Mouse (Mus musculus) heart, embryonic 11.5 days (tissue): ENCODE measurements around the gene Coro1c. TPM values are rescaled to one million over a fixed set of nuclear protein-coding genes. Genes with fewer than 3 reads are reported as not detected.
A peak's percentile ranks its signal among the peaks of the same experiment; 100 is the strongest.

Source experiments
- ATAC-seq: fragments of 200-750 bp; cut with Nextera tagmentation; replicated peaks from 2 replicates; pipeline ENCODE4 v1.8.0; 2017; ENCODE audit warnings: moderate library complexity; ENCODE audit not compliant: insufficient number of reproducible peaks, low FRiP score, low TSS enrichment
- H3K27ac ChIP-seq: fragments of 300-500 bp; sonication (generic); 2 replicates; pipeline ENCODE4 v1.5.1; 2014; ENCODE audit warnings: mild to moderate bottlenecking, low read depth, low read length
- H3K27me3 ChIP-seq: fragments of 300-500 bp; sonication (generic); 2 replicates; pipeline ENCODE4 v1.6.1; 2014; ENCODE audit warnings: mild to moderate bottlenecking, low read length, mixed read lengths; ENCODE audit not compliant: control insufficient read depth, insufficient read depth
- H3K36me3 ChIP-seq: fragments of 300-500 bp; sonication (generic); 2 replicates; pipeline ENCODE4 v1.6.1; 2014; ENCODE audit warnings: mild to moderate bottlenecking, low read length, moderate library complexity, mixed read lengths; ENCODE audit not compliant: control insufficient read depth, insufficient read depth
- H3K4me1 ChIP-seq: fragments of 300-500 bp; sonication (generic); 2 replicates; pipeline ENCODE4 v1.6.1; 2014; ENCODE audit warnings: low read length; ENCODE audit not compliant: control insufficient read depth, insufficient read depth
- H3K4me2 ChIP-seq: fragments of 300-500 bp; sonication (generic); 2 replicates; pipeline ENCODE4 v1.6.1; 2014; ENCODE audit warnings: mild to moderate bottlenecking, moderate library complexity
- H3K4me3 ChIP-seq: fragments of 300-500 bp; sonication (generic); 2 replicates; pipeline ENCODE4 v1.5.1; 2014; ENCODE audit warnings: low read depth, low read length
- H3K9ac ChIP-seq: fragments of 300-500 bp; sonication (generic); 2 replicates; pipeline ENCODE4 v1.6.1; 2014; ENCODE audit warnings: mild to moderate bottlenecking, low read depth, low read length, moderate library complexity
- H3K9me3 ChIP-seq: fragments of 300-500 bp; sonication (generic); replicated peaks from 2 replicates; pipeline ENCODE4 v1.6.1; 2016; ENCODE audit warnings: low read length; ENCODE audit not compliant: control insufficient read depth
- WGBS: fragments of 180-500 bp; shearing (Covaris S2); extraction: QIAGEN DNeasy Blood & Tissue Kit; methylation state at CpG from one replicate; pipeline ENCODE4 v1.1.7; 2014; ENCODE audit not compliant: insufficient replicate concordance; 5-methylcytosine and 5-hydroxymethylcytosine counted together
- polyA plus RNA-seq: library from polyadenylated mRNA; unstranded; fragments of >200 nt; fragmentation: Nextera tagmentation; extraction: Ambion mirVana; gene quantifications from 2 replicates; pipeline ENCODE4 v1.2.1, GENCODE M21; 2014

Coro1c gene
- polyA plus RNA-seq, 1 experiment from 2014 or later = 113 TPM

DNA sequence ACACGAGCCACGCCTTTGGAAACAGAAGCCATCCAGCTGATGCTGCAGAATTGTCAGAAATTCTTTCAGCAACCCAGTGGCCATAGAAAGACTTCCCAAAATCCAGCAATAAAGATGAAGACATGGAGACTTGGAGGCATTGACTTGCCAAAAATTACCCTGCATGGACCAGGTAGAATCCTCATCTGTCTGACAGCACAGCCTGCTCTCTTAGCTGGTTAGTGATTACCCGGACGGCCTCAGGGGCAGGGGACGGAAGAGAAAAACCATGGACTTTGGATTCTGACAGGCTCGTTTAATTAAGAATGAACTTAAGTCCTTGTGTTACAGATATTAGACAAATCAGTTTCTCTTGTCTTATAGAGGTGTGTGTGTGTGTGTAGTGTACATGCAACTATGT is 2.1 kb upstream of the Coro1c start:
- WGBS = 71% methylated on average over 6 of the region's 6 CpGs
- Histone ChIP-seq H3K4me3 (no peak overlapping the region), H3K27me3 (no peaks in the 10 kb centered on the region), H3K9ac (no peak overlapping the region), H3K36me3 (no peaks in the 10 kb centered on the region), H3K27ac (no peak overlapping the region), H3K4me2 (peak overlapping the region; percentile 17; the same call in 1 of the 2 replicates), H3K4me1 (peaks cover 27% of the 10 kb centered on the region), H3K9me3 (no peaks in the 10 kb centered on the region)
- no peak for ATAC-seq

DNA sequence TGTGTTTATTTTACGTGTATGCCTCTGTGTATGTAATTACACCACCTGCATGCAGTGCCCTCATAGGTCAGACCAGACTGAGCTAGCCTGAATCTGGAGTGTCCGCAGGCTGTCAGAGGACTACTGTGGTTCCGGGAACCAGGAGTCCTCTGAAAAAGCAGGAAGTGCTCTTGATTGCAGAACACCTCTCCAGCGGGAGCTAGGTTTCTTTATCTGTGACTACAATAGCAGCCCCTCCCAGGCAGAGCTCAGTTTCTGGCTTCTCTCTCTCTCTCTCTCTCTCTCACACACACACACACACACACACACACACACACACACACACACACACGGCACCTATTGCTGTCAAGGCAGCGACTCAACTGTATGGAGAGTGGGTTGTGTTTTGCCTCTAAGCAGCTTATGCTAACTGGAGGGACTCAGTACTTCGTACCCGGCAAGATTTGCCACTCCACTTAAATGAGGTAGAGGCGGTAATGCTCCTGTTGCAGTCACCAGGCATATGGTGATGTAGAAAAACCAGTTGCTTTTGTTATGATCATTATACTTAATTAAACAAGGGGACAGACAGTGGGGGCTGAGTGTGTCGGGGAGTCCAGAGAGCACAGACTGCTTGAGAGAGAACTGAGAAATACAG is 1.6 kb upstream of the Coro1c start:
- Histone ChIP-seq H3K9me3 (no peaks in the 10 kb centered on the region), H3K27ac (peak overlapping the region; percentile 58; the same call in 1 of the 2 replicates), H3K4me2 (peak overlapping the region; percentile 17; the same call in 1 of the 2 replicates), H3K27me3 (no peaks in the 10 kb centered on the region), H3K4me1 (peaks cover 32% of the 10 kb centered on the region), H3K9ac (no peak overlapping the region), H3K36me3 (no peaks in the 10 kb centered on the region), H3K4me3 (no peak overlapping the region)
- WGBS = 31% methylated on average over 10 of the region's 10 CpGs
- ATAC-seq = no peak

DNA sequence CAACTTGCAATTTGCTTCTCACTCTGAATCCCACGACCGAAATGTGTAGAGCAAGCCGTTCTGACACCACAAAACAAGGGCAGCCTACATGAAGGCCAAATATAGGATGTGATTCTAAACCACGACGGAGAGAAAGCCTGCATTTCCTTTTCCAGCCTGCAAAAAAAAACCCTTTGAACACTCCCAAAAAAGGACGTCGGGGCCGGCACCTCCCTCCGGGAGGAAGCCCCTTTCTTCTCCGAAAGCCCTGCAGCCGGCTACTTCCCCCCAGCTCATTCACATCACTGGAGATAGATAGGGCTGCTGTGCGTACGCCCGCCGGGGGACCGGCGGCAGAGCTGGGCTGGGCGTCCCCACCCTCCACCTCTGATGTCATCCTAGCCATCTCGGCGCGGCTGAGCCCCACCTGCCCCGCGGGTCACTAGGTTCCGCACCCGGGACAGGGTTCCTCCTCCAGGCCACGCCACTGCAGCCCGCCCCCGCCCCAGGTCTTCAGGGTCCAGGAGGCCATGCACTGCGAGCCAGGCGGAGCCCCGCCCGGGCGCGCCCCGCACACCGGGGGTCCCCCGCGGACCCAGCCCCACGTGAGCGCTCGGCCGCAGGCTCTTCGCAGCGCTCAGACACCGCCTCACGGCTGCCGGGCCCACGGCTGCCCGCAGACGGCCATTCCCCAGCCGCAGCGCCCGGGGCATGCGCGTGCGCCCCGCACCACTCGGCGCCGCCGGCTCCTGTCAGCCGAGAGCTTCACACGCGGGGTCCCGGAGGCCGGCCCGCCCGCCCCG is 581 bp downstream of the Coro1c start:
- Histone ChIP-seq H3K9me3 (no peaks in the 10 kb centered on the region), H3K4me2 (peak overlapping the region; percentile 87), H3K4me3 (peak overlapping the region; percentile 86), H3K36me3 (no peaks in the 10 kb centered on the region; the same call in 1 of the 2 replicates), H3K27ac (peak overlapping the region; percentile 96), H3K9ac (peak overlapping the region; percentile 96), H3K27me3 (no peaks in the 10 kb centered on the region), H3K4me1 (peaks cover 45% of the 10 kb centered on the region)
- ATAC-seq = peak; percentile 82
- WGBS = under 1% methylated on average over 56 of the region's 69 CpGs

DNA sequence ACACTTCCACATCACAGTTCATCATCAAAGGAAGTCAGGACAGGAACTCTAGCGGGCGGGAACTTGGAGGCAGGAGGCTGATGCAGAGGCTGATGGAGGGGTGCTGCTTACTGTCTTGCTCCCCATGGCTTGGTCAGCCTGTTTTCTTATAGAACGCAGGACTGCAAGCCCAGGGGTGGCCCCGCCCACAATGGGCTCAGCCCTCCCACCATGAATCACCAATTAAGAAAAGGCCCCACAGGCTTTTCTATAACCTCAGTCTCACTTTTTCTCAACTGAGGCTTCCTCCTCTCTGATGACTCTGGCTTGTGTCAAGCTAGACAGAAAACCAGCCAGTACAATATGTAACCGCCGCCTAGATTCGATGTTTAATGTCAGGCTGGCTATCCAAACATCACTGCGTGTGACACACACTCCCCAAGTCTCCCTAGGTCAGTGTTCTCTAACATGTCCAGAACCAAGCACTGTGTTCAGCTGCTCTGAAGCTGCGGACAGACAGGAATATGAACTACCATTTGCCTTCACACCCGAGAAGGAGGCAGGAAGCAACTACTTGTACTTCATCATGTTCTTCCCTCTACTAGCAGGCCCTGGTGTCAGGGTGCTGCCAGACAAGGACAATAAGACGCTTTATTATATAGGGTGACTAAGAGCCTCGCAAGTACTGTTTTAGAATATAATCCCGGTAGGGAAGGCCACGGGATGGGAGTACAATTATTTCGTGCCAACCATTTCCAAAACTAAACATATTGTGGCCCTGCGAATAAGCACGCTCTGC is 1.4 kb downstream of the Coro1c start:
- Histone ChIP-seq H3K27me3 (no peaks in the 10 kb centered on the region), H3K4me3 (peak overlapping the region; percentile 86), H3K27ac (peak overlapping the region; percentile 96), H3K9ac (peak overlapping the region; percentile 96), H3K9me3 (no peaks in the 10 kb centered on the region), H3K36me3 (no peaks in the 10 kb centered on the region; the same call in 1 of the 2 replicates), H3K4me2 (peak overlapping the region; percentile 87), H3K4me1 (peaks cover 53% of the 10 kb centered on the region)
- no peak for ATAC-seq
- 12% methylated on average over 17 of the region's 17 CpGs for WGBS

DNA sequence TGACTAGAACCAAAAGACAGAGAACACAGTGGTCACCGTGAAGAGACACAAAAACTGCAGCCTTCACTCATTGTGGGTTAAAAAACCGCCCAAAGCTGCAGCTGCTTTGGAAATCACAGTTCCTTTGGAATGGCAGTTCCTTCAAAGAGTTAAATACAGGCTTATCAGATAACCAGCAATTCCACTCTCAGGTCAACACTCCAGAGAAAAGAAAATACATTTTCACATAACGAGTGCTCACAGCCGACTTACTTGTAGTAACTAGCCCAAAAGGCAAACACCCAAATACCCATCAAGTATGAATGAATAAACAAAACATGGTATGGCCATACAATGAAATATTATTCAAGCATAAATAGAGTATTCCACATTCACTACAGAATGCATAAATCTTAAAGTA is 3.6 kb downstream of the Coro1c start:
- no peak for ATAC-seq
- Histone ChIP-seq H3K4me2 (peak overlapping the region; percentile 32), H3K4me3 (no peak overlapping the region), H3K27ac (no peak overlapping the region), H3K9ac (no peak overlapping the region; the same call in 1 of the 2 replicates), H3K9me3 (no peaks in the 10 kb centered on the region), H3K4me1 (peaks cover 66% of the 10 kb centered on the region), H3K27me3 (no peaks in the 10 kb centered on the region), H3K36me3 (no peaks in the 10 kb centered on the region; the same call in 1 of the 2 replicates)
- WGBS = 16% methylated on average over 4 of the region's 4 CpGs

DNA sequence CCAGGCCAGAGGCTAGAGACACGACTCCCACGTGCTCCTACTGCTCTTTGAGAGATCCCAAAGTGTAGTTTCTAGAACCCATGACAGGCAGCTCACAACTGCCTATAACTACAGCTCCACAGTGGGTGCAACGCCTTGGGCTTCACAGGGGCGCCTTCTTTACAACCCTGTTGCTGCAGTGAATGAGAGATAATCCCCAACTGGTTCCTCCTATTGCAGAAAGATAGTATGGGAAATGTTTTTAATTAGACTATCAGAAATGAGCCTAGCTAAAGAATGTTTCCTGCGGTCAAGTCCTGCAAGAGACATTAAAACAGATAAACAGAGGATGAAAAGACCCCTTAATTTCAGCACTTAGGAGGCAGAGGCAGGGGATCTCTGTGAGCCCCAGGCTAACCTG is 5.6 kb downstream of the Coro1c start:
- no peaks in the 10 kb centered on the region for H3K27me3 ChIP-seq
- H3K9ac ChIP-seq = no peak overlapping the region
- no peak for ATAC-seq
- WGBS = 65% methylated on average over 5 of the region's 5 CpGs
- H3K36me3 ChIP-seq = no peaks in the 10 kb centered on the region; the same call in 1 of the 2 replicates
- peaks cover 68% of the 10 kb centered on the region for H3K4me1 ChIP-seq
- H3K9me3 ChIP-seq = no peaks in the 10 kb centered on the region
- H3K27ac ChIP-seq = no peak overlapping the region; the same call in 1 of the 2 replicates
- no peak overlapping the region; the same call in 1 of the 2 replicates for H3K4me2 ChIP-seq
- H3K4me3 ChIP-seq = no peak overlapping the region

DNA sequence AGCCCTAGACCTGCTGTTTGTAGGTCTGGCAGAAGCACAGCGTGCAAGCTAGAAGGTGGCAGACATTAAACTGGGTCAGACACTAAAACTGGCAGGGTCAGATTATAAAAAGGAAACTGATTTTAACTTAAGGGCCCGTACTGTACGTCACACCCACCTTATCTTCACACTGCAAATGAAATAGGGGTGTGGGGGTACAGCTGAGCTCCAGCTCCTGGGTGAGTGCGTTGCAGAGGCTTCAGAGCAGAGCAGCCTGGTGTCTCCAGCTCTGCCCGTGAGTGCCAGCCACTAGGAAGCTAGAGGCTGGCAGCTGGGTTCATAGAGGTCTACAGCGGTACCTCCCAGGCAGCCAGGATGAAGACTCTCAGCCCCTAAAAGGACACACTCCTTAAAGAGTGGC is 6.5 kb downstream of the Coro1c start:
- H3K4me2 ChIP-seq = no peak overlapping the region; the same call in 1 of the 2 replicates
- H3K27me3 ChIP-seq = no peaks in the 10 kb centered on the region
- ATAC-seq = no peak
- no peak overlapping the region for H3K4me3 ChIP-seq
- peaks cover 71% of the 10 kb centered on the region for H3K4me1 ChIP-seq
- 39% methylated on average over 6 of the region's 6 CpGs for WGBS
- H3K9me3 ChIP-seq = no peaks in the 10 kb centered on the region
- H3K36me3 ChIP-seq = no peaks in the 10 kb centered on the region; the same call in 1 of the 2 replicates
- H3K27ac ChIP-seq = no peak overlapping the region
- no peak overlapping the region for H3K9ac ChIP-seq

DNA sequence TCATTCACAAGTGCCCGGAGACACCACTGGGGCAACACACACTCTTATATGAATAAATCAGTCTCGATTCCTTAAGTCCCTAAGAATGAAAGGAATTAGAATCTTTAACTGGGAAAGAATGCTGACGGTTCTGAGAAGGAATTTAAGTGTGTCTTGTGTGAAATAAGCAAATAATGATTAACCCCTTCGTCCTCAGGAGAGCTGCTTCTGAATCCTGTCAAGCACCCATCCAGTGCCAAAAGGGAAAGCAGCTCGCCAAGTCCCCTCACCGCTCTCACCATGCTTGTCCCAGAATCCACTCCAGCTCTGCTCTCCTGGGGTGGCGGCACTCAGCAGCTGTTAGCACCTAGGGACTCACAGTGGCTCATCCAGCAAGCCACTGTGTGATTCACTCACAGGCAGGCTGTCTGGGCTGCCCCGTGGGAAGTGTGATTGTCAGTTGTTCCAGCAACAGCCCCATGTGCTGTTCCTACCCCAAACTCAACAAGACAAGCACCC is 7.4 kb downstream of the Coro1c start:
- H3K9ac ChIP-seq = no peak overlapping the region
- H3K4me2 ChIP-seq = peak overlapping the region; percentile 37
- H3K4me3 ChIP-seq = no peak overlapping the region
- 26% methylated on average over 8 of the region's 8 CpGs for WGBS
- no peaks in the 10 kb centered on the region for H3K9me3 ChIP-seq
- H3K4me1 ChIP-seq = peaks cover 63% of the 10 kb centered on the region
- peak overlapping the region; percentile 70 for H3K27ac ChIP-seq
- H3K27me3 ChIP-seq = no peaks in the 10 kb centered on the region
- H3K36me3 ChIP-seq = no peaks in the 10 kb centered on the region; the same call in 1 of the 2 replicates
- no peak for ATAC-seq
